Mouse (Mus musculus): Measurements from ENCODE around the gene Vstm2a.

DNA sequence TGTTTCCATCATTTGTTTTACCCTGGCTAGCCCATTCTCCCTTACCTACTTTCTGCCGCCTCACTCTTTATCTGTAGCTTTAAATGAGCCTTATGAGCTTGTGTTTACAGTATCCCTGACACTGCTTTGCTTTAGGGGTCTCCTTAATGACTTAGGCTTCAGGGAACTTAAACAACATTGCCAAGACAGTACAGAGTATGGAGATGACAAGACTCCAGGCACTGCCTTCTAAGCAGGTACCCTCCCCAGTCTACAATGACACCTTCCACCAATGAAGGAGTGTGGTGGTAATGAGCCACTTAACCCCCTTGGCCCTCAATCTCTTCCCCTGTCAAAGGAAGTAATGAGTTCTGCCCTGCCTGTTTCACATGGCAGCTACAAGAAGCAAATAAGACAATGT lies 42.4 kb downstream of the Vstm2a start:
- TF ChIP-seq CTCF (IDR thresholded peaks at IDR 0.05; ENCODE audit: low read depth) = no peak
- TF ChIP-seq EP300 (IDR thresholded peaks at IDR 0.05; ENCODE audit: low read depth) = no peak

Data from liver, postnatal 0 days (tissue).